Mouse (Mus musculus) heart, postnatal 0 days (tissue): Measurements from ENCODE around the gene Rnf152. TPM values are rescaled to one million over a fixed set of nuclear protein-coding genes. Genes with fewer than 3 reads are reported as not detected.

Source experiments
- ATAC-seq: fragments of 200-750 bp; cut with Nextera tagmentation; 2 replicates; pipeline ENCODE4 v1.8.0; 2017; ENCODE audit warnings: low read depth, moderate number of reproducible peaks, moderate library complexity; ENCODE audit not compliant: insufficient read depth
- DNase-seq: peaks from one replicate; pipeline ENCODE4 v3.0.0-alpha.2; 2016; ENCODE audit warnings: low spot score
- H3K27ac ChIP-seq: fragments of 300-500 bp; sonication (generic); 2 replicates; pipeline ENCODE4 v1.5.1; 2014; ENCODE audit warnings: low read depth, mild to moderate bottlenecking
- H3K27me3 ChIP-seq: fragments of 300-500 bp; sonication (generic); 2 replicates; pipeline ENCODE4 v1.6.1; 2014; ENCODE audit warnings: low read length, mixed read lengths; ENCODE audit not compliant: control insufficient read depth, insufficient read depth
- H3K36me3 ChIP-seq: fragments of 300-500 bp; sonication (generic); replicated peaks from 2 replicates; pipeline ENCODE4 v1.6.1; 2014; ENCODE audit warnings: low read length, mixed read lengths; ENCODE audit not compliant: control insufficient read depth, insufficient read depth
- H3K4me1 ChIP-seq: fragments of 300-500 bp; sonication (generic); 2 replicates; pipeline ENCODE4 v1.6.1; 2014; ENCODE audit warnings: antibody characterized with exemption; ENCODE audit not compliant: control insufficient read depth, insufficient read depth
- H3K4me2 ChIP-seq: fragments of 300-500 bp; sonication (generic); 2 replicates; pipeline ENCODE4 v1.6.1; 2014; ENCODE audit warnings: low read depth, mild to moderate bottlenecking, low read length, moderate library complexity
- H3K4me3 ChIP-seq: fragments of 300-500 bp; sonication (generic); 2 replicates; pipeline ENCODE4 v1.5.1; 2014; ENCODE audit warnings: low read depth, low read length
- H3K9ac ChIP-seq: fragments of 300-500 bp; sonication (generic); replicated peaks from 2 replicates; pipeline ENCODE4 v1.6.1; 2014; ENCODE audit warnings: low read depth, low read length, mixed read lengths
- H3K9me3 ChIP-seq: fragments of 300-500 bp; sonication (generic); replicated peaks from 2 replicates; pipeline ENCODE4 v1.6.1; 2016; ENCODE audit warnings: low read length; ENCODE audit not compliant: control insufficient read depth
- CTCF ChIP-seq: IDR thresholded peaks from 2 replicates; pipeline ENCODE4 v1.5.1; 2016; ENCODE audit warnings: antibody characterized with exemption, control low read depth, low read depth
- EP300 ChIP-seq: IDR thresholded peaks from 2 replicates; pipeline ENCODE4 v1.6.1; 2016; ENCODE audit warnings: antibody characterized with exemption, low read depth
- WGBS: fragments of 180-500 bp; shearing (Covaris S2); extraction: QIAGEN DNeasy Blood & Tissue Kit; methylation state at CpG from one replicate; pipeline ENCODE4 v1.1.7; 2014; 5-methylcytosine and 5-hydroxymethylcytosine counted together
- polyA plus RNA-seq: library from polyadenylated mRNA; unstranded; fragments of >200 nt; fragmentation: Nextera tagmentation; extraction: Ambion mirVana; gene quantifications from 2 replicates; pipeline ENCODE4 v1.2.1, GENCODE M21; 2015
- total RNA-seq: library from RNA; depleted of rRNA; stranded (reverse); fragments of >200 nt; gene quantifications from 2 replicates; pipeline ENCODE4 v1.2.3, GENCODE M21; 2014; ENCODE audit warnings: low replicate concordance

The Rnf152 gene
- total and polyA plus RNA-seq, 2 experiments from 2014 or later, result 0.51 to 0.84 TPM

DNA sequence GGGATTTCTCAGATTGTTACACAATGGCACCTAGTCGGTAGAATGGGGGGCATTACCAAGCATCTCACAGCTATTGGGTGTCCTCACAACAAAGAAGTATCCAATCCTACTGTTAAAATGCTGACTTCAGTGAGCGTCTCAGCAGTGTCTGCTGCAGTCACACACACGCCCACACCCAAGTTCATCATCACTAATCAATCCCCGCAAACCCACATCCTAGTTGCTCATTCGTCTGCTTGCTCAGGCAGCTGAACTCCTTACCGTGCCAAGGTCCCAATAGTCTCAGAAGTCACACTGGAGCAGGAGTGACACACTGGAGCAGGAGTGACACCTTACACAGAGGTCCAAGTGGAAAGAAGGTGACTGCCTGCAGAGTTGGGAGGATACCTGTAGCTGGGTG lies 14.2 kb downstream of the Rnf152 start:
- H3K4me2 ChIP-seq, result no peak overlapping the region
- H3K4me3 ChIP-seq, result no peak overlapping the region
- ATAC-seq, result no peak
- WGBS, result 82% methylated on average over 6 of the region's 6 CpGs
- TF ChIP-seq CTCF (no peak), EP300 (no peak)
- H3K27ac ChIP-seq, result no peak overlapping the region
- H3K36me3 ChIP-seq, result no peaks in the 10 kb centered on the region
- no peaks in the 10 kb centered on the region for H3K4me1 ChIP-seq
- no peaks in the 10 kb centered on the region for H3K27me3 ChIP-seq
- no peak for DNase-seq
- H3K9ac ChIP-seq, result no peak overlapping the region
- H3K9me3 ChIP-seq, result no peaks in the 10 kb centered on the region

DNA sequence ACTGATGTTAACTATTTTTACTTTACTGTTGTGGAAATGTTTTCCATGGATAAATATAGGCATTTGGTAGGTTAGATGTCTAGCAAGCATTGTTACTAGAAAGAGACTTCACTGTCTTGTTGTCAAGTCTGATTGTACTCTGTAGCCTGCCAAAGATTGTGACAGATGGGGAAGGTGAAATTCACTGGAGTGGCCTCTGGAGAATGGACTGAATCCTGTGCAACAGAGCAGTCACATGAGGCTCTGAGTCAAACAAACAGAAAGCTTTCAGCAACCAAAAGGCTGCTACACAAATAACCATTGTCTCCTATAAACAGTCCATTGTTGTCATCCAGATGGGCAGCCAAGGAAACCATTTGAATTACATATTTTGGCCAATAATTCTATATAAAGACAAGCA lies 15.6 kb downstream of the Rnf152 start:
- Histone ChIP-seq H3K9me3 (no peaks in the 10 kb centered on the region), H3K9ac (no peak overlapping the region), H3K4me2 (no peak overlapping the region), H3K27me3 (no peaks in the 10 kb centered on the region), H3K4me3 (no peak overlapping the region), H3K4me1 (no peaks in the 10 kb centered on the region), H3K27ac (no peak overlapping the region), H3K36me3 (no peaks in the 10 kb centered on the region)
- DNase-seq (no peak), ATAC-seq (no peak)
- TF ChIP-seq EP300, result no peak

GRCm38 (mm10) chr1:105337397-105337796 lies 19.1 kb downstream of the Rnf152 start:
- Histone ChIP-seq H3K4me2 (no peak overlapping the region), H3K4me3 (no peak overlapping the region), H3K27ac (no peak overlapping the region), H3K9me3 (no peaks in the 10 kb centered on the region), H3K9ac (no peak overlapping the region), H3K36me3 (no peaks in the 10 kb centered on the region), H3K27me3 (no peaks in the 10 kb centered on the region), H3K4me1 (no peaks in the 10 kb centered on the region)
- TF ChIP-seq EP300, result no peak
- DNase-seq, result no peak
- ATAC-seq, result no peak
- 62% methylated on average over 4 of the region's 4 CpGs for WGBS

GRCm38 (mm10) chr1:105336096-105336495 lies 20.4 kb downstream of the Rnf152 start:
- Histone ChIP-seq H3K9ac (no peak overlapping the region), H3K4me3 (no peak overlapping the region), H3K9me3 (no peaks in the 10 kb centered on the region), H3K4me1 (no peaks in the 10 kb centered on the region), H3K27me3 (no peaks in the 10 kb centered on the region), H3K36me3 (no peaks in the 10 kb centered on the region), H3K4me2 (no peak overlapping the region), H3K27ac (no peak overlapping the region)
- no peak for TF ChIP-seq EP300
- no peak for TF ChIP-seq CTCF
- no peak for ATAC-seq
- WGBS, result 85% methylated on average over 5 of the region's 5 CpGs
- DNase-seq, result no peak

DNA sequence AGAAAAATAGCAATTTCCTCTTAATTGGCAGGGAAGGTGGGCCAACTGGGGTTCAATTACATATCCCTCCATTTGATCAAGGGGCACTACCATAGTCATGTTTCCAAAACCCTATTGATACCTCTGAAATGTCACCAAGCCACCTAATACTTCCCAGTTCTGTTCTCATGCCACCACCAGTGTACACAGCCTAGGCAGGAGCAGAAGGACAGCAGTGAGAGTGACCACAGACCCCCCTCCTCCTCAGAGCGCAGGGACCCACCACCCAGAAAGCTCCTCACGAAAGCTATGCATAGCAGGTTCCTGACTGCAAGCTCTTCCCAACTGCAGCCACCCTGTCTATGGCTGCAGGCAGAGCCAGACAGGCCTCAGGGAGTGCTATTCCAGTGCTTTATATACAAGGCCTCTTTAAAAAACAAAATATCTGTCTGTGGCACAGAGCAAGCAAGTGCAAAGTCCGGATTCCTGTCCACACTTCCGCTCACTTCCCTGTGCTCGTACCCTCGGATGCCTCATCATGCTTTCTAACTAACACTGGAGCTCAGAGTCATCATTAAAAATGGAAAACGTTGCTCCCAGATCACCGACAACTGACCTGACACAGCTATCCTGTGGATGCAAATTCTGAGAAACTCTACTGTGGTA lies 24.3 kb downstream of the Rnf152 start:
- TF ChIP-seq EP300 (no peak), CTCF (no peak)
- Histone ChIP-seq H3K27me3 (no peaks in the 10 kb centered on the region), H3K9ac (no peak overlapping the region), H3K4me3 (no peak overlapping the region), H3K36me3 (no peaks in the 10 kb centered on the region), H3K4me1 (no peaks in the 10 kb centered on the region), H3K9me3 (no peaks in the 10 kb centered on the region), H3K4me2 (no peak overlapping the region), H3K27ac (no peak overlapping the region)
- WGBS, result 84% methylated on average over 8 of the region's 8 CpGs
- ATAC-seq (no peak), DNase-seq (no peak)

- DNase-seq (no peak), ATAC-seq (no peak)
- WGBS, result 80% methylated on average over 5 of the region's 5 CpGs
- Histone ChIP-seq H3K9ac (no peak overlapping the region), H3K4me1 (no peaks in the 10 kb centered on the region), H3K27me3 (no peaks in the 10 kb centered on the region), H3K36me3 (no peaks in the 10 kb centered on the region), H3K4me3 (no peak overlapping the region), H3K27ac (no peak overlapping the region), H3K4me2 (no peak overlapping the region), H3K9me3 (no peaks in the 10 kb centered on the region)
- TF ChIP-seq CTCF, result no peak
- TF ChIP-seq EP300, result no peak
Observed at GRCm38 (mm10) chr1:105331605-105332004, 24.9 kb downstream of the Rnf152 start.
